Mouse (Mus musculus) limb, embryonic 11.5 days (tissue): ENCODE results near the gene Fgfr4. TPM values are rescaled to one million over a fixed set of nuclear protein-coding genes. Genes with fewer than 3 reads are reported as not detected.
A peak's percentile ranks its signal among the peaks of the same experiment; 100 is the strongest.

Source experiments
- ATAC-seq: fragments of 200-750 bp; cut with Nextera tagmentation; 2 replicates; pipeline ENCODE4 v1.8.0; 2017; ENCODE audit warnings: low read depth; ENCODE audit not compliant: insufficient number of reproducible peaks, low FRiP score, low TSS enrichment
- DNase-seq: peaks from one replicate; pipeline ENCODE4 v3.0.0-alpha.2; 2015; ENCODE audit warnings: low spot score
- H3K27ac ChIP-seq: fragments of 300-500 bp; sonication (generic); replicated peaks from 2 replicates; pipeline ENCODE4 v1.5.1; 2014; ENCODE audit warnings: low read depth, mild to moderate bottlenecking, low read length
- H3K27me3 ChIP-seq: fragments of 300-500 bp; sonication (generic); 2 replicates; pipeline ENCODE4 v1.6.1; 2014; ENCODE audit warnings: mild to moderate bottlenecking, low read length, mixed read lengths; ENCODE audit not compliant: control insufficient read depth, insufficient read depth
- H3K36me3 ChIP-seq: fragments of 300-500 bp; sonication (generic); 2 replicates; pipeline ENCODE4 v1.6.1; 2014; ENCODE audit warnings: mild to moderate bottlenecking, low read length, moderate library complexity, mixed read lengths; ENCODE audit not compliant: control insufficient read depth, insufficient read depth
- H3K4me1 ChIP-seq: fragments of 300-500 bp; sonication (generic); 2 replicates; pipeline ENCODE4 v1.6.1; 2014; ENCODE audit warnings: low read length, mixed read lengths; ENCODE audit not compliant: control insufficient read depth, insufficient read depth
- H3K4me2 ChIP-seq: fragments of 300-500 bp; sonication (generic); 2 replicates; pipeline ENCODE4 v1.6.1; 2014; ENCODE audit warnings: low read depth, mild to moderate bottlenecking, moderate library complexity; ENCODE audit not compliant: severe bottlenecking
- H3K4me3 ChIP-seq: fragments of 300-500 bp; sonication (generic); 2 replicates; pipeline ENCODE4 v1.5.1; 2014; ENCODE audit warnings: low read depth, low read length
- H3K9ac ChIP-seq: fragments of 300-500 bp; sonication (generic); 2 replicates; pipeline ENCODE4 v1.6.1; 2014; ENCODE audit warnings: mild to moderate bottlenecking, low read length
- H3K9me3 ChIP-seq: fragments of 300-500 bp; sonication (generic); 2 replicates; pipeline ENCODE4 v1.6.1; 2016; ENCODE audit warnings: low read length; ENCODE audit not compliant: control insufficient read depth
- WGBS: fragments of 180-500 bp; shearing (Covaris S2); extraction: QIAGEN DNeasy Blood & Tissue Kit; methylation state at CpG from one replicate; pipeline ENCODE4 v1.1.7; 2014; 5-methylcytosine and 5-hydroxymethylcytosine counted together
- polyA plus RNA-seq: library from polyadenylated mRNA; unstranded; fragments of >200 nt; fragmentation: Nextera tagmentation; extraction: Ambion mirVana; gene quantifications from 2 replicates; pipeline ENCODE4 v1.2.1, GENCODE M21; 2014

Gene Fgfr4
- 3.9 and 4.4 TPM in 2 replicates for polyA plus RNA-seq

GRCm38 (mm10) chr13:55152621-55153415 lies at the start of gene Fgfr4:
Gene Fgfr4, plus strand, starts transcription at chr13:55152640.
- Histone ChIP-seq H3K4me2 (peak within 1 kb of the TSS; percentile 95), H3K9ac (peak within 1 kb of the TSS; percentile 50), H3K27me3 (peaks cover 12% of the 10 kb centered on the region), H3K4me1 (no peaks in the 10 kb centered on the region), H3K4me3 (peak within 1 kb of the TSS; percentile 50), H3K27ac (no peak within 1 kb of the TSS), H3K36me3 (no peaks in the 10 kb centered on the region), H3K9me3 (no peaks in the 10 kb centered on the region)
- peak; percentile 78 for DNase-seq
- WGBS, result under 1% methylated on average over 64 of the region's 68 CpGs
- peak; percentile 67 for ATAC-seq

- no peak overlapping the region for H3K4me3 ChIP-seq
- 80% methylated on average over 2 of the region's 2 CpGs for WGBS
- H3K9ac ChIP-seq, result no peak overlapping the region
- H3K27ac ChIP-seq, result no peak overlapping the region
- peaks cover 2% of the 10 kb centered on the region; the same call in 1 of the 2 replicates for H3K36me3 ChIP-seq
- no peak overlapping the region for H3K4me2 ChIP-seq
- ATAC-seq (no peak), DNase-seq (no peak)
- H3K4me1 ChIP-seq, result peaks cover 6% of the 10 kb centered on the region
- no peaks in the 10 kb centered on the region for H3K27me3 ChIP-seq
- no peaks in the 10 kb centered on the region for H3K9me3 ChIP-seq
Observed at GRCm38 (mm10) chr13:55103351-55103750, 49.1 kb upstream of the Fgfr4 start.

GRCm38 (mm10) chr13:55105045-55105952 lies 47.1 kb upstream of the Fgfr4 start, which contains the start of gene Zfp346:
Gene Zfp346, plus strand, starts transcription at chr13:55105311.
- H3K4me1 ChIP-seq, result peaks cover 6% of the 10 kb centered on the region; the same call in 1 of the 2 replicates
- H3K4me3 ChIP-seq, result peak within 1 kb of the TSS; percentile 45
- H3K27ac ChIP-seq, result peak within 1 kb of the TSS; percentile 43
- peak; percentile 98 for DNase-seq
- H3K4me2 ChIP-seq, result peak within 1 kb of the TSS; percentile 69
- H3K36me3 ChIP-seq, result peaks cover 2% of the 10 kb centered on the region; the same call in 1 of the 2 replicates
- peak within 1 kb of the TSS; percentile 46 for H3K9ac ChIP-seq
- H3K9me3 ChIP-seq, result no peaks in the 10 kb centered on the region
- under 1% methylated on average over 65 of the region's 66 CpGs for WGBS
- ATAC-seq, result peak; percentile 92
- no peaks in the 10 kb centered on the region for H3K27me3 ChIP-seq

- Histone ChIP-seq H3K9me3 (no peaks in the 10 kb centered on the region), H3K27me3 (no peaks in the 10 kb centered on the region), H3K4me2 (peak overlapping the region; percentile 69), H3K4me1 (peaks cover 6% of the 10 kb centered on the region; the same call in 1 of the 2 replicates), H3K36me3 (peaks cover 2% of the 10 kb centered on the region; the same call in 1 of the 2 replicates), H3K27ac (no peak overlapping the region), H3K4me3 (peak overlapping the region; percentile 45), H3K9ac (peak overlapping the region; percentile 46)
- WGBS, result 19% methylated on average over 8 of the region's 8 CpGs
- ATAC-seq (no peak), DNase-seq (peak; percentile 21)
Observed at GRCm38 (mm10) chr13:55105953-55106691, 46.3 kb upstream of the Fgfr4 start.

GRCm38 (mm10) chr13:55107116-55107515 lies 45.3 kb upstream of the Fgfr4 start:
- no peak for DNase-seq
- ATAC-seq, result no peak
- Histone ChIP-seq H3K36me3 (peaks cover 2% of the 10 kb centered on the region; the same call in 1 of the 2 replicates), H3K4me3 (no peak overlapping the region), H3K9ac (no peak overlapping the region), H3K27me3 (no peaks in the 10 kb centered on the region), H3K27ac (no peak overlapping the region), H3K4me1 (peaks cover 6% of the 10 kb centered on the region; the same call in 1 of the 2 replicates), H3K4me2 (no peak overlapping the region), H3K9me3 (no peaks in the 10 kb centered on the region)
- 93% methylated on average over 4 of the region's 4 CpGs for WGBS

- peaks cover 2% of the 10 kb centered on the region; the same call in 1 of the 2 replicates for H3K36me3 ChIP-seq
- H3K4me2 ChIP-seq, result no peak overlapping the region
- DNase-seq (no peak), ATAC-seq (no peak)
- H3K4me1 ChIP-seq, result peaks cover 6% of the 10 kb centered on the region; the same call in 1 of the 2 replicates
- 84% methylated on average over 8 of the region's 8 CpGs for WGBS
- no peak overlapping the region for H3K4me3 ChIP-seq
- no peak overlapping the region for H3K9ac ChIP-seq
- H3K27ac ChIP-seq, result no peak overlapping the region
- no peaks in the 10 kb centered on the region for H3K27me3 ChIP-seq
- no peaks in the 10 kb centered on the region for H3K9me3 ChIP-seq
Observed at GRCm38 (mm10) chr13:55107694-55108093, 44.7 kb upstream of the Fgfr4 start.

- no peaks in the 10 kb centered on the region for H3K27me3 ChIP-seq
- 86% methylated on average over 6 of the region's 6 CpGs for WGBS
- H3K4me3 ChIP-seq, result no peak overlapping the region
- H3K4me1 ChIP-seq, result no peaks in the 10 kb centered on the region
- DNase-seq (no peak), ATAC-seq (no peak)
- H3K4me2 ChIP-seq, result no peak overlapping the region
- H3K9ac ChIP-seq, result no peak overlapping the region
- no peaks in the 10 kb centered on the region for H3K9me3 ChIP-seq
- H3K27ac ChIP-seq, result no peak overlapping the region
- peaks cover 10% of the 10 kb centered on the region; the same call in 1 of the 2 replicates for H3K36me3 ChIP-seq
Observed at GRCm38 (mm10) chr13:55114375-55114774, 38.1 kb upstream of the Fgfr4 start.
